Mouse (Mus musculus) thymus, postnatal 14 days (tissue): Measurements from ENCODE around the gene Fkbp15.

Experiments used
- DNase-seq: peaks from one replicate; pipeline ENCODE4 v3.0.0; 2021

Gene Fkbp15

GRCm38 (mm10) chr4:62372410-62372809 is 12.1 kb upstream of the Fkbp15 start:
- no peak for DNase-seq

GRCm38 (mm10) chr4:62369091-62369490 is 8.7 kb upstream of the Fkbp15 start:
- no peak for DNase-seq

GRCm38 (mm10) chr4:62367586-62367985 is 7.2 kb upstream of the Fkbp15 start:
- DNase-seq = no peak

- no peak for DNase-seq
Measured at GRCm38 (mm10) chr4:62366291-62366690, 5.9 kb upstream of the Fkbp15 start.

- no peak for DNase-seq
Measured at GRCm38 (mm10) chr4:62364299-62364698, 4.0 kb upstream of the Fkbp15 start.

- no peak for DNase-seq
Measured at GRCm38 (mm10) chr4:62362437-62362836, 2.1 kb upstream of the Fkbp15 start.

- no peak for DNase-seq
Measured at GRCm38 (mm10) chr4:62361997-62362396, 1.6 kb upstream of the Fkbp15 start.

- DNase-seq = no peak
Measured at GRCm38 (mm10) chr4:62361571-62361970, 1.2 kb upstream of the Fkbp15 start.

GRCm38 (mm10) chr4:62360805-62361455 is 582 bp upstream of the Fkbp15 start:
- peak; percentile 5 for DNase-seq

- no peak for DNase-seq
Measured at GRCm38 (mm10) chr4:62359256-62359775, 1.0 kb downstream of the Fkbp15 start.

- no peak for DNase-seq
Measured at GRCm38 (mm10) chr4:62357631-62358148, 2.7 kb downstream of the Fkbp15 start.

- DNase-seq = no peak
Measured at GRCm38 (mm10) chr4:62349371-62349770, 11.0 kb downstream of the Fkbp15 start.

GRCm38 (mm10) chr4:62348329-62348705 is 12.0 kb downstream of the Fkbp15 start:
- no peak for DNase-seq

- no peak for DNase-seq
Measured at GRCm38 (mm10) chr4:62347605-62348328, 12.6 kb downstream of the Fkbp15 start.

GRCm38 (mm10) chr4:62345827-62346226 is 14.5 kb downstream of the Fkbp15 start:
- no peak for DNase-seq

- DNase-seq = peak; percentile 49
Measured at GRCm38 (mm10) chr4:62344000-62344399, 16.3 kb downstream of the Fkbp15 start.

GRCm38 (mm10) chr4:62338536-62338935 is 21.8 kb downstream of the Fkbp15 start:
- no peak for DNase-seq

GRCm38 (mm10) chr4:62331977-62332376 is 28.4 kb downstream of the Fkbp15 start:
- DNase-seq = no peak

GRCm38 (mm10) chr4:62328941-62329660 is 31.2 kb downstream of the Fkbp15 start:
- DNase-seq = no peak

GRCm38 (mm10) chr4:62326111-62326510 is 34.2 kb downstream of the Fkbp15 start:
- no peak for DNase-seq

- DNase-seq = no peak
Measured at GRCm38 (mm10) chr4:62322684-62323083, 37.7 kb downstream of the Fkbp15 start.

GRCm38 (mm10) chr4:62318294-62318693 is 42.1 kb downstream of the Fkbp15 start:
- no peak for DNase-seq

- no peak for DNase-seq
Measured at GRCm38 (mm10) chr4:62316456-62316855, 43.9 kb downstream of the Fkbp15 start.
